21 mouse cellular contexts compared by ENCODE assay signal in the genomic region with DNA sequence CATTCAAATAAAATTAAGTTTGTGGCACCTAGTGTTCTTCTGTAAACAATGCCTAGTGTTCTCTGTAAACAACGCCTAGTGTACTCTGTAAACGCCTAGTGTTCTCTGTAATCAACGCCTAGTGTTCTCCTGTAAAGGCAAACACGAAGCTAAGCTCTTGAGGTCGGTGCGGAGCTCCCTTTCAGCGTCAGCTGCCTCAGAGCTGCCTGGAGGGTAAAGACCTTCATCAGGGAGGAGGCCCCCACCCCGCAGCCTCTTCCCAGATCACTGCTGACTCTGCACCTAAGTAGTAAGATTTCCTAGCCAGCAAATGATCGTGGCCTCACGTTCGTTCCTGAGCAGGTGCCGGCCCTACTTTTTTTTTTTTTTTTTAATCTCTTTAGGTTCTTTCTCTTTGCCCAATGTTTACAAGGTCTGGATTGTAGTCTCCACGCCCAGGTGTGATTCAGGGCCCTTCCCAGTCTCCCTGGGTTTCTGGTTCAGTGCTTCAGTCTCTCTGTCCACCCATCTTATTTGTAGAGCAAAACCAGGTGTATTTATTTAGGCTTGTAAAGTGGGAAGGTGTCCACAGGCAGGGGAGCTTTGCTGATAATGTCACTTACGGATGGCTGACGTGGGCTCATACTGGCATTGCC. TPM values are rescaled to one million over a fixed set of nuclear protein-coding genes. Genes with fewer than 3 reads are reported as not detected.
DNase-seq lines count a peak whose midpoint lies in the region; ATAC-seq and TF ChIP-seq lines count a peak whose summit lies in the region.
"Had no signal": no experiment of that assay in that cellular context is flagged by ENCODE, and none has a peak within 500 bp of the region (broad histone marks: within the 10 kb centered on the region; RNA-seq: fewer than 3 reads in every experiment).

No protein-coding gene starts in this region.

- no peaks in the 10 kb centered on the region for H3K27me3 ChIP-seq in lung, embryonic 15.5 days
- no peaks in the 10 kb centered on the region for H3K27me3 ChIP-seq in intestine, postnatal 0 days (replicated peaks; ENCODE audit: control insufficient read depth, insufficient read depth, low read length)
- H3K27me3 ChIP-seq in stomach, embryonic 16.5 days (ENCODE audit: control insufficient read depth, insufficient read depth, low read length): no peaks in the 10 kb centered on the region
- H3K27me3 ChIP-seq in kidney, embryonic 14.5 days (ENCODE audit: control insufficient read depth, insufficient read depth, low read length): no peaks in the 10 kb centered on the region
- no peaks in the 10 kb centered on the region for H3K27me3 ChIP-seq in midbrain, embryonic 11.5 days (ENCODE audit: control insufficient read depth, insufficient read depth, low read length)
- H3K27me3 ChIP-seq: embryonic facial prominence, embryonic 13.5 days; forebrain, embryonic 15.5 days; limb, embryonic 12.5 days; liver, embryonic 13.5 days; midbrain, embryonic 12.5 days; neural tube, embryonic 13.5 days had no signal

- no peak overlapping the region for H3K4me3 ChIP-seq in lung, embryonic 15.5 days
- H3K4me3 ChIP-seq in intestine, postnatal 0 days (ENCODE audit: low read depth, low read length): no peak overlapping the region
- no peak overlapping the region for H3K4me3 ChIP-seq in stomach, embryonic 16.5 days (replicated peaks; ENCODE audit: low read length)
- H3K4me3 ChIP-seq in kidney, embryonic 14.5 days (ENCODE audit: low read length): no peak overlapping the region
- H3K4me3 ChIP-seq in midbrain, embryonic 11.5 days (ENCODE audit: low read depth, low read length): no peak overlapping the region
- H3K4me3 ChIP-seq: embryonic facial prominence, embryonic 13.5 days; forebrain, embryonic 15.5 days; heart, embryonic 10.5 days; limb, embryonic 12.5 days; liver, embryonic 13.5 days; midbrain, embryonic 12.5 days; neural tube, embryonic 13.5 days had no signal

- peak overlapping the region; percentile 19; the same call in 1 of the 2 replicates for H3K27ac ChIP-seq in lung, embryonic 15.5 days
- peak overlapping the region; percentile 74; the same call in 1 of the 2 replicates for H3K27ac ChIP-seq in intestine, postnatal 0 days (ENCODE audit: low read depth, low read length)
- peak overlapping the region; percentile 61 for H3K27ac ChIP-seq in stomach, embryonic 16.5 days (ENCODE audit: low read length)
- H3K27ac ChIP-seq in kidney, embryonic 14.5 days (ENCODE audit: low read depth, low read length): no peak overlapping the region
- no peak overlapping the region for H3K27ac ChIP-seq in midbrain, embryonic 11.5 days (ENCODE audit: low read depth, low read length)
- H3K27ac ChIP-seq: embryonic facial prominence, embryonic 13.5 days; forebrain, embryonic 15.5 days; heart, embryonic 10.5 days; hindbrain, embryonic 14.5 days; limb, embryonic 12.5 days; liver, embryonic 13.5 days; midbrain, embryonic 12.5 days; neural tube, embryonic 13.5 days had no signal

- no peak overlapping the region for H3K9ac ChIP-seq in lung, embryonic 15.5 days
- H3K9ac ChIP-seq in intestine, postnatal 0 days (ENCODE audit: low read depth, low read length): no peak overlapping the region
- no peak overlapping the region for H3K9ac ChIP-seq in stomach, embryonic 16.5 days (ENCODE audit: low read length)
- no peak overlapping the region for H3K9ac ChIP-seq in kidney, embryonic 14.5 days (ENCODE audit: low read depth, low read length)
- H3K9ac ChIP-seq in midbrain, embryonic 11.5 days (ENCODE audit: low read length): no peak overlapping the region
- H3K9ac ChIP-seq: embryonic facial prominence, embryonic 13.5 days; forebrain, embryonic 15.5 days; hindbrain, embryonic 14.5 days; limb, embryonic 12.5 days; liver, embryonic 13.5 days; midbrain, embryonic 12.5 days; neural tube, embryonic 13.5 days had no signal

- H3K9me3 ChIP-seq in lung, embryonic 15.5 days: no peaks in the 10 kb centered on the region
- no peaks in the 10 kb centered on the region for H3K9me3 ChIP-seq in intestine, postnatal 0 days (ENCODE audit: control insufficient read depth)
- no peaks in the 10 kb centered on the region for H3K9me3 ChIP-seq in stomach, embryonic 16.5 days (replicated peaks; ENCODE audit: control insufficient read depth, low read length)
- no peaks in the 10 kb centered on the region for H3K9me3 ChIP-seq in kidney, embryonic 14.5 days (ENCODE audit: control insufficient read depth, low read length)
- H3K9me3 ChIP-seq in midbrain, embryonic 11.5 days (ENCODE audit: control insufficient read depth, low read length): no peaks in the 10 kb centered on the region
- H3K9me3 ChIP-seq: embryonic facial prominence, embryonic 13.5 days; forebrain, embryonic 15.5 days; heart, embryonic 10.5 days; limb, embryonic 12.5 days; liver, embryonic 13.5 days; midbrain, embryonic 12.5 days; neural tube, embryonic 13.5 days had no signal

- H3K36me3 ChIP-seq in lung, embryonic 15.5 days: peaks cover 70% of the 10 kb centered on the region
- H3K36me3 ChIP-seq in intestine, postnatal 0 days (ENCODE audit: control insufficient read depth, insufficient read depth): peaks cover 68% of the 10 kb centered on the region
- H3K36me3 ChIP-seq in stomach, embryonic 16.5 days (ENCODE audit: control insufficient read depth, insufficient read depth, low read length): peaks cover 5% of the 10 kb centered on the region
- peaks cover 70% of the 10 kb centered on the region for H3K36me3 ChIP-seq in kidney, embryonic 14.5 days (ENCODE audit: control insufficient read depth, insufficient read depth, low read length)
- H3K36me3 ChIP-seq in midbrain, embryonic 11.5 days (ENCODE audit: control insufficient read depth, insufficient read depth, low read length): peaks cover 14% of the 10 kb centered on the region

- DNase-seq in lung, postnatal 14 days: no peak
- DNase-seq in thymus, postnatal 25 days: peak; percentile 30
- DNase-seq in ovary, postnatal 14 days (ENCODE audit: low spot score): no peak
- no peak for DNase-seq in midbrain, embryonic 11.5 days (ENCODE audit: low spot score, missing footprints)
- DNase-seq: cerebellum, adult 9-10 months; gastrocnemius, postnatal 36 days; heart, postnatal 36 days; kidney, adult 2 months; kidney, postnatal 14 days; liver, embryonic 13.5 days had no signal

- ATAC-seq in lung, embryonic 15.5 days (ENCODE audit: borderline replicate concordance, extremely low read depth, low FRiP score, low TSS enrichment): no peak
- peak; percentile 10; the same call in 1 of the 2 replicates for ATAC-seq in intestine, postnatal 0 days
- peak; percentile 80 for ATAC-seq in stomach, embryonic 16.5 days (ENCODE audit: insufficient read depth, low FRiP score)
- no peak for ATAC-seq in kidney, embryonic 14.5 days (ENCODE audit: low FRiP score, low TSS enrichment)
- no peak for ATAC-seq in midbrain, embryonic 11.5 days (ENCODE audit: low FRiP score)
- ATAC-seq: forebrain, embryonic 15.5 days had no signal

- 0 out of 2 replicates have a peak, but pooled peaks cover 4% of the 10 kb centered on the region for H3K4me1 ChIP-seq in lung, embryonic 15.5 days
- H3K4me1 ChIP-seq in intestine, postnatal 0 days (replicated peaks; ENCODE audit: control insufficient read depth, insufficient read depth, low read length): no peaks in the 10 kb centered on the region
- no peaks in the 10 kb centered on the region for H3K4me1 ChIP-seq in stomach, embryonic 16.5 days (ENCODE audit: control insufficient read depth, insufficient read depth, low read length)
- H3K4me1 ChIP-seq in kidney, embryonic 14.5 days (ENCODE audit: control insufficient read depth, insufficient read depth, low read length): no peaks in the 10 kb centered on the region
- H3K4me1 ChIP-seq in midbrain, embryonic 11.5 days (ENCODE audit: control insufficient read depth, insufficient read depth, low read length): no peaks in the 10 kb centered on the region
- H3K4me1 ChIP-seq: forebrain, embryonic 15.5 days; limb, embryonic 12.5 days; midbrain, embryonic 12.5 days; neural tube, embryonic 13.5 days had no signal

- H3K4me2 ChIP-seq in lung, embryonic 15.5 days: no peak overlapping the region
- H3K4me2 ChIP-seq in intestine, postnatal 0 days (replicated peaks; ENCODE audit: low read depth): peak overlapping the region; percentile 40; the same call in 1 of the 2 replicates
- 0 out of 2 replicates have a peak overlapping the region, but pooled peaks have one; percentile 19 for H3K4me2 ChIP-seq in stomach, embryonic 16.5 days (ENCODE audit: low read depth, low read length)
- H3K4me2 ChIP-seq in kidney, embryonic 14.5 days (replicated peaks; ENCODE audit: low read depth, low read length): no peak overlapping the region
- no peak overlapping the region for H3K4me2 ChIP-seq in midbrain, embryonic 11.5 days
- H3K4me2 ChIP-seq: embryonic facial prominence, embryonic 13.5 days; forebrain, embryonic 15.5 days; hindbrain, embryonic 14.5 days; limb, embryonic 12.5 days; liver, embryonic 13.5 days; midbrain, embryonic 12.5 days; neural tube, embryonic 13.5 days had no signal

- WGBS in lung, embryonic 15.5 days: 51% methylated on average over 15 of the region's 15 CpGs
- 31% methylated on average over 15 of the region's 15 CpGs for WGBS in intestine, postnatal 0 days
- 53% methylated on average over 15 of the region's 15 CpGs for WGBS in stomach, embryonic 16.5 days
- WGBS in kidney, embryonic 14.5 days: 67% methylated on average over 15 of the region's 15 CpGs
- 75% methylated on average over 15 of the region's 15 CpGs for WGBS in midbrain, embryonic 11.5 days

- TF ChIP-seq CTCF in intestine, postnatal 0 days (IDR thresholded peaks at IDR 0.05; ENCODE audit: low read depth): no peak

RNA-seq across cellular contexts. Expression of a gene that starts 37.1 kb away (rescaled TPM):
- 17.7 and 20.6 TPM in 2 replicates for polyA plus RNA-seq in lung, embryonic 15.5 days (2015; fragmentation: Nextera tagmentation; extraction: Ambion mirVana)
- 17.2 and 18.6 TPM in 2 replicates for polyA plus RNA-seq in intestine, postnatal 0 days (2015; fragmentation: Nextera tagmentation; extraction: Ambion mirVana)
- polyA plus RNA-seq in stomach, embryonic 16.5 days (2015; fragmentation: Nextera tagmentation; extraction: Ambion mirVana): 30.1 and 32.7 TPM in 2 replicates
- polyA plus RNA-seq in kidney, embryonic 14.5 days (2014; fragmentation: Nextera tagmentation; extraction: Ambion mirVana): 16.2 and 38.2 TPM in 2 replicates
- polyA plus RNA-seq in midbrain, embryonic 11.5 days (2014; fragmentation: Nextera tagmentation; extraction: Ambion mirVana): 49.9 and 53.8 TPM in 2 replicates

Comparison
In these comparisons a context has a peak if more than half of its experiments do, and no peak if none do; other contexts are left out.
1. ATAC-seq: peak in intestine, postnatal 0 days (single experiment) and stomach, embryonic 16.5 days (single experiment); none in lung, embryonic 15.5 days (single experiment), kidney, embryonic 14.5 days (single experiment) and midbrain, embryonic 11.5 days (single experiment).
2. H3K27ac ChIP-seq: peak in lung, embryonic 15.5 days (single experiment), intestine, postnatal 0 days (single experiment) and stomach, embryonic 16.5 days (single experiment); none in kidney, embryonic 14.5 days (single experiment) and midbrain, embryonic 11.5 days (single experiment).
3. H3K4me2 ChIP-seq: peak in intestine, postnatal 0 days (single experiment) and stomach, embryonic 16.5 days (single experiment); none in lung, embryonic 15.5 days (single experiment), kidney, embryonic 14.5 days (single experiment) and midbrain, embryonic 11.5 days (single experiment).